Mouse (Mus musculus) gastrocnemius, postnatal 36 days (tissue): ENCODE measurements around the gene Pygl. TPM values are rescaled to one million over a fixed set of nuclear protein-coding genes. Genes with fewer than 3 reads are reported as not detected.
A peak's percentile ranks its signal among the peaks of the same experiment; 100 is the strongest.
"Not testable (repeated sequence)": the region's sequence is repeated elsewhere in the genome, so short reads cannot be mapped to it uniquely, and the experiment has no call there.

Experiments used
- DNase-seq, 2 experiments: peaks; one replicate each; pipeline ENCODE4 v3.0.0; 2022
- intact Hi-C: fragments of 180-260 bp; cut with DNase I; formaldehyde crosslinking; loops from one replicate; pipeline ENCODE4 v1.15.1; 2025
- total RNA-seq, 2 experiments: library from RNA; stranded (reverse); gene quantifications; 2 replicates each; pipeline ENCODE4 v1.2.3; 2021

The Pygl gene
- total RNA-seq, 2 experiments from 2014 or later: 1.5 to 1.7 TPM

- intact Hi-C loops: loop anchor here (10.0 kb wide), 2 partner anchors 193 to 683 kb away; no protein-coding TSS in a partner anchor
Observed at GRCm38 (mm10) chr12:70232020-70232544, 794 bp upstream of the Pygl start.

GRCm38 (mm10) chr12:70228155-70228554 lies 3.1 kb downstream of the Pygl start:
- no peak for DNase-seq
- intact Hi-C loops: no loop called here

More at GRCm38 (mm10) chr12:70232020-70232544, 794 bp upstream of the Pygl start:
- no peak for DNase-seq

- intact Hi-C loops: no loop called here
- DNase-seq: peak; percentile 71 to 73
Observed at GRCm38 (mm10) chr12:70227121-70227932, 4.0 kb downstream of the Pygl start.

- intact Hi-C loops: no loop called here
- no peak for DNase-seq
Observed at GRCm38 (mm10) chr12:70226655-70227054, 4.6 kb downstream of the Pygl start.

- intact Hi-C loops: no loop called here
Observed at GRCm38 (mm10) chr12:70223331-70223730, 8.0 kb downstream of the Pygl start.

GRCm38 (mm10) chr12:70221425-70221824 lies 9.9 kb downstream of the Pygl start:
- DNase-seq: no peak
- intact Hi-C loops: no loop called here

More at GRCm38 (mm10) chr12:70223331-70223730, 8.0 kb downstream of the Pygl start:
- no peak for DNase-seq

- no peak for DNase-seq
- intact Hi-C loops: no loop called here
Observed at GRCm38 (mm10) chr12:70218795-70219540, 12.3 kb downstream of the Pygl start.

GRCm38 (mm10) chr12:70216229-70216800 lies 15.0 kb downstream of the Pygl start:
- no peak for DNase-seq
- intact Hi-C loops: no loop called here

- intact Hi-C loops: no loop called here
- DNase-seq: no peak
Observed at GRCm38 (mm10) chr12:70214281-70214680, 17.0 kb downstream of the Pygl start.

- no peak for DNase-seq
- intact Hi-C loops: no loop called here
Observed at GRCm38 (mm10) chr12:70213601-70214000, 17.7 kb downstream of the Pygl start.

- DNase-seq: no peak
- intact Hi-C loops: no loop called here
Observed at GRCm38 (mm10) chr12:70212501-70212900, 18.8 kb downstream of the Pygl start.

- intact Hi-C loops: no loop called here
- no peak for DNase-seq
Observed at GRCm38 (mm10) chr12:70208214-70208613, 23.1 kb downstream of the Pygl start.

- DNase-seq: no peak
- intact Hi-C loops: no loop called here
Observed at GRCm38 (mm10) chr12:70204433-70204832, 26.9 kb downstream of the Pygl start.

- intact Hi-C loops: no loop called here
- no peak for DNase-seq
Observed at GRCm38 (mm10) chr12:70201926-70202529, 29.3 kb downstream of the Pygl start.

GRCm38 (mm10) chr12:70196341-70196740 lies 34.9 kb downstream of the Pygl start:
- DNase-seq: no peak
- intact Hi-C loops: no loop called here

- DNase-seq: no peak
- intact Hi-C loops: no loop called here
Observed at GRCm38 (mm10) chr12:70195426-70195825, 35.9 kb downstream of the Pygl start.

- DNase-seq: no peak
Observed at GRCm38 (mm10) chr12:70192267-70192727, 39.0 kb downstream of the Pygl start.

GRCm38 (mm10) chr12:70184173-70184783 lies 47.0 kb downstream of the Pygl start:
- DNase-seq: no peak
- intact Hi-C loops: no loop called here

More at GRCm38 (mm10) chr12:70192267-70192727, 39.0 kb downstream of the Pygl start:
- intact Hi-C loops: no loop called here

GRCm38 (mm10) chr12:70183507-70183906 lies 47.8 kb downstream of the Pygl start:
- intact Hi-C loops, DNase-seq: not testable (repeated sequence)

GRCm38 (mm10) chr12:70169969-70170368 lies 61.3 kb downstream of the Pygl start:
- intact Hi-C loops: no loop called here
- DNase-seq: no peak
